Mouse (Mus musculus) heart, postnatal 0 days (tissue): ENCODE measurements around the gene P2rx1. TPM values are rescaled to one million over a fixed set of nuclear protein-coding genes. Genes with fewer than 3 reads are reported as not detected.

Source experiments
- ATAC-seq: fragments of 200-750 bp; cut with Nextera tagmentation; 2 replicates; pipeline ENCODE4 v1.8.0; 2017; ENCODE audit warnings: low read depth, moderate number of reproducible peaks, moderate library complexity; ENCODE audit not compliant: insufficient read depth
- DNase-seq: peaks from one replicate; pipeline ENCODE4 v3.0.0-alpha.2; 2016; ENCODE audit warnings: low spot score
- H3K27ac ChIP-seq: fragments of 300-500 bp; sonication (generic); 2 replicates; pipeline ENCODE4 v1.5.1; 2014; ENCODE audit warnings: low read depth, mild to moderate bottlenecking
- H3K27me3 ChIP-seq: fragments of 300-500 bp; sonication (generic); 2 replicates; pipeline ENCODE4 v1.6.1; 2014; ENCODE audit warnings: low read length, mixed read lengths; ENCODE audit not compliant: control insufficient read depth, insufficient read depth
- H3K36me3 ChIP-seq: fragments of 300-500 bp; sonication (generic); replicated peaks from 2 replicates; pipeline ENCODE4 v1.6.1; 2014; ENCODE audit warnings: low read length, mixed read lengths; ENCODE audit not compliant: control insufficient read depth, insufficient read depth
- H3K4me1 ChIP-seq: fragments of 300-500 bp; sonication (generic); 2 replicates; pipeline ENCODE4 v1.6.1; 2014; ENCODE audit warnings: antibody characterized with exemption; ENCODE audit not compliant: control insufficient read depth, insufficient read depth
- H3K4me2 ChIP-seq: fragments of 300-500 bp; sonication (generic); 2 replicates; pipeline ENCODE4 v1.6.1; 2014; ENCODE audit warnings: low read depth, mild to moderate bottlenecking, low read length, moderate library complexity
- H3K4me3 ChIP-seq: fragments of 300-500 bp; sonication (generic); 2 replicates; pipeline ENCODE4 v1.5.1; 2014; ENCODE audit warnings: low read depth, low read length
- H3K9ac ChIP-seq: fragments of 300-500 bp; sonication (generic); replicated peaks from 2 replicates; pipeline ENCODE4 v1.6.1; 2014; ENCODE audit warnings: low read depth, low read length, mixed read lengths
- H3K9me3 ChIP-seq: fragments of 300-500 bp; sonication (generic); replicated peaks from 2 replicates; pipeline ENCODE4 v1.6.1; 2016; ENCODE audit warnings: low read length; ENCODE audit not compliant: control insufficient read depth
- CTCF ChIP-seq: IDR thresholded peaks from 2 replicates; pipeline ENCODE4 v1.5.1; 2016; ENCODE audit warnings: antibody characterized with exemption, control low read depth, low read depth
- EP300 ChIP-seq: IDR thresholded peaks from 2 replicates; pipeline ENCODE4 v1.6.1; 2016; ENCODE audit warnings: antibody characterized with exemption, low read depth
- WGBS: fragments of 180-500 bp; shearing (Covaris S2); extraction: QIAGEN DNeasy Blood & Tissue Kit; methylation state at CpG from one replicate; pipeline ENCODE4 v1.1.7; 2014; 5-methylcytosine and 5-hydroxymethylcytosine counted together
- polyA plus RNA-seq: library from polyadenylated mRNA; unstranded; fragments of >200 nt; fragmentation: Nextera tagmentation; extraction: Ambion mirVana; gene quantifications from 2 replicates; pipeline ENCODE4 v1.2.1, GENCODE M21; 2015
- total RNA-seq: library from RNA; depleted of rRNA; stranded (reverse); fragments of >200 nt; gene quantifications from 2 replicates; pipeline ENCODE4 v1.2.3, GENCODE M21; 2014; ENCODE audit warnings: low replicate concordance

Gene P2rx1
- total and polyA plus RNA-seq, 2 experiments from 2014 or later: 0.71 to 24.8 TPM

DNA sequence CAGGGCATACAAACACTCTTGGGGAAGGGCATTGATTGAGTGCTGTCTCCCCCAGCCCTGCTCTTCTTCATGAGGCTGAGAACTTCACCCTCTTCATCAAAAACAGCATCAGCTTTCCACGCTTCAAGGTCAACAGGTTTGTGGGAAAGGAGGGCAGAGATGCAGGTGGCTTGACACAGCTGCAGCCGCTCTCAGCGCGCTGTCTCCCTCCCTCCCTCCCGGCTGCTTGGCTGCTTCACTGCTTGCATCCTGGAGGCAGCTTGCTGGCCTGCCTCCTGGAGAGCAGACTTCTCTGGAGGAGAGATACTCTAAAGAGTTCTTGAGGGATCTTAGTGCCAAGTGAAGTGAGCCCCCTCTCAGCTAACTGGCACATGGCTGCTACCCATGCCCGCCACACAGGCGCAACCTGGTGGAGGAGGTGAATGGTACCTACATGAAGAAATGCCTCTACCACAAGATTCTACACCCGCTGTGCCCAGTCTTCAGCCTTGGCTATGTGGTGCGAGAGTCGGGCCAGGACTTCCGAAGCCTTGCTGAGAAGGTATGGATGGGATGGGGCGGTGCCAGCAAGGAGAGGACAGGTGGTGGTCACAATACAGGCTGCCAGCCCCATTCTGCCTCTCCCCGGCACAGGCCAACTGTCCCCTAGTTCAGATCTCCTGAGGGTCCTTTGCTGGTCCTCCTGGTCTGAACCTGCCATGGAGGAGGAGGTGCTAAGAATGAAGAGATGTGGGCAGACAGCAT is 10.8 kb downstream of the P2rx1 start:
- H3K4me3 ChIP-seq: no peak overlapping the region
- H3K9me3 ChIP-seq: no peaks in the 10 kb centered on the region
- ATAC-seq (no peak), DNase-seq (no peak)
- WGBS: 70% methylated on average over 13 of the region's 13 CpGs
- no peaks in the 10 kb centered on the region for H3K36me3 ChIP-seq
- H3K4me1 ChIP-seq: no peaks in the 10 kb centered on the region; the same call in 1 of the 2 replicates
- H3K9ac ChIP-seq: no peak overlapping the region
- no peak overlapping the region; the same call in 1 of the 2 replicates for H3K4me2 ChIP-seq
- peaks cover 13% of the 10 kb centered on the region for H3K27me3 ChIP-seq
- H3K27ac ChIP-seq: peak overlapping the region; percentile 36; the same call in 1 of the 2 replicates
- no peak for TF ChIP-seq CTCF
- TF ChIP-seq EP300: no peak

DNA sequence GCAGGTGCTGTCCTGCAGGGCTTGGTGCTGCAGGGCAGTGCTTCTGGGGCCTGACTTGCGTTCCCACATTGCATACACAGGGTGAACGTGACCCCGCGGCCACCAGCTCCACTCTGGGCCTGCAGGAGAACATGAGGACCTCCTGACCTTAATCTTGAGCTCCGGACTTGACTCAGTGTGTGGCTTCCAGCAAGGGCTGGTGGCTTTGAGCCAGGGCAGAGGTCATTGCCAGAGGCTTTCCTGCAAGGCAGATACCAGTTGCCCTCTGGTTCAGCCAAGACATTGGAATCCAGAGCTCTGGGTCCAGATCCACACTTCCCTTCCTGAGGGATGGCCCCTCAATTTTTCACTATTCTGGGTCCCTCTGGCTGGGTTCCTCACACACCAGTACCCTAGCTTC is 15.1 kb downstream of the P2rx1 start:
- Histone ChIP-seq H3K36me3 (no peaks in the 10 kb centered on the region), H3K9ac (no peak overlapping the region; the same call in 1 of the 2 replicates), H3K27ac (no peak overlapping the region), H3K9me3 (no peaks in the 10 kb centered on the region), H3K27me3 (peaks cover 20% of the 10 kb centered on the region), H3K4me1 (no peaks in the 10 kb centered on the region; the same call in none of the 2 replicates), H3K4me2 (no peak overlapping the region), H3K4me3 (no peak overlapping the region)
- ATAC-seq (no peak), DNase-seq (no peak)
- WGBS: 74% methylated on average over 5 of the region's 5 CpGs
- TF ChIP-seq CTCF: no peak
- no peak for TF ChIP-seq EP300

DNA sequence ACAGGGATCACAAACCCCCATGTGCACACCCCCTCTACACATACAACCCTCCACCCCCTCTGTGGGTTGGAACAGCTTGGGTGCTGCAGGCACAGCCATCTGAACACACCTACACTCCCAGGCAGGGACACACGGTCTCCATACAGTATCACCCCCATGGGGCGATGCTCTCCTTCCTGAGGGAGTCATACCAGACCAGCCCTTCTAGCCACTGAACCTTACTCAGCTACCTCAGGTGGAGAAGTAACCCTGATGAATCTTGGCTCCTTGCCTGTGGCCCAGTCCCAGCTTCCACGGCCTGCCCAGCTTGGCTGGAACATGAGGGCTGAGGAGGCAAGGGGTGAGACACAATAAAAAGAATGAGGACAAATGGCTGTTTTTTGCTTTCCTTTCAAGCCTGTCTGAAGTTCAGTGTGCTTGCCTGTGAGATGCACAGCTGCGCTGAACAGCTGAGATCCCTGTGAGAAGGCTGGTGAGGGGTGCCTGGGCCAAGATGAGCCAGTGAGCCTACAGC is 16.0 kb downstream of the P2rx1 start:
- DNase-seq: no peak
- no peaks in the 10 kb centered on the region for H3K36me3 ChIP-seq
- H3K4me2 ChIP-seq: no peak overlapping the region
- H3K4me3 ChIP-seq: no peak overlapping the region
- no peak for ATAC-seq
- WGBS: 70% methylated on average over 4 of the region's 4 CpGs
- H3K27me3 ChIP-seq: peaks cover 19% of the 10 kb centered on the region
- TF ChIP-seq EP300 (no peak), CTCF (no peak)
- H3K27ac ChIP-seq: peak overlapping the region; percentile 47; the same call in 1 of the 2 replicates
- no peaks in the 10 kb centered on the region for H3K9me3 ChIP-seq
- H3K9ac ChIP-seq: no peak overlapping the region
- H3K4me1 ChIP-seq: peaks cover 4% of the 10 kb centered on the region

DNA sequence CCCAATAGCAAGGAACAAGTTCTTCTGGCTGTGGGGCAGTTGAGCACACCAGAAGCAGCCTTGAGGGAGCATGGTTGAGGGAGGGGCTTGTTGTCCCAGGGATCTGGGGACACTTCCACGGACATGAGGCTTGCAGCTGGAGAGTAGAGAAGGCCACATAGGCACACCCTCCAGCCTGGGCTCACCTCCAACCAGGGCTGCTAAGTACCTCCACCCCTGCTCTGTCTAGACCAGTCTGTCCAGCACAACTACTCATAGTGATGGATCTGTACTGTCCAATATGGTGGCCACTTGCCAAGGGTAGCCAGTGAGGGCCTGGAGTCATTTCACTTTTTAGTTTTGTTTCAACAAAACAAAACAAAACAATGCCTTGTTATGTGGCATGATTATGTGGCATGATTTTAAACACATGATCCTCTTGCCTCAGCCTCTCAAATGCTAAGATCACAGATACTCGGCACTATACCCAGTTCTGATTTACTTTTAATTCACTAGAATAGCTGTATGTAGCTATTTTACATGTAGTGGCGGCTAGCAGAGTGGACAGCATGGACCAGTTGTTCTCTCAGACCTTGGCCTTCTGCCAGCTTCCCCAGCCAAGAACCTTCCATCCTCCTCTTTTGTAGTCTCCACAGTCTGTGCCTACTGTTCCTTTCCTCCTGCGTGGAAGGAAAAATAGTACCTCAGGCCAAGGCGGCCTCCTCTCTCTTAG is 16.6 kb downstream of the P2rx1 start:
- 58% methylated on average over 5 of the region's 5 CpGs for WGBS
- Histone ChIP-seq H3K27ac (no peak overlapping the region; the same call in 1 of the 2 replicates), H3K9me3 (no peaks in the 10 kb centered on the region), H3K4me1 (peaks cover 4% of the 10 kb centered on the region), H3K4me3 (no peak overlapping the region), H3K4me2 (no peak overlapping the region), H3K36me3 (no peaks in the 10 kb centered on the region), H3K27me3 (peaks cover 20% of the 10 kb centered on the region), H3K9ac (no peak overlapping the region)
- DNase-seq (no peak), ATAC-seq (no peak)
- TF ChIP-seq CTCF (no peak), EP300 (no peak)

DNA sequence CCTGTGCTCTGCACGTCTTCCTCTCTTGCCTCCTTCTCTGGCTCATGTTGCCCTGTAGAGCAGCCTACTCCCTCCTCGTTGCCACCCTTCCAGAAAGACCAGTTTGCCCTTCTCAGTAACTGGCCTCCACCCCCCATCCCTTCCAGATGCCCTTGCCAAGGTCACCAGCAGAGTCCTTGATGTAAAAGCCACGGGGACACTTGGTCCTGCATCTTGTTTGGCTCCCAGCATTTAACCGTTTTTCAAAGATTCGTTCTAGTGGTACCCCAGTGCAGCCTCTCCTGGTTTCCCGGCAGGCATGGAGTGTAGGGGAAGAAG is 17.2 kb downstream of the P2rx1 start:
- TF ChIP-seq CTCF (no peak), EP300 (no peak)
- Histone ChIP-seq H3K27ac (no peak overlapping the region), H3K4me1 (peaks cover 4% of the 10 kb centered on the region), H3K4me3 (no peak overlapping the region), H3K4me2 (no peak overlapping the region), H3K9me3 (no peaks in the 10 kb centered on the region), H3K36me3 (no peaks in the 10 kb centered on the region), H3K9ac (no peak overlapping the region), H3K27me3 (peaks cover 25% of the 10 kb centered on the region)
- WGBS: 58% methylated on average over 6 of the region's 6 CpGs
- ATAC-seq (no peak), DNase-seq (no peak)
